Mouse (Mus musculus): ENCODE results near the gene Tnfsf15. TPM values are rescaled to one million over a fixed set of nuclear protein-coding genes. Genes with fewer than 3 reads are reported as not detected.

The Tnfsf15 gene
- total and polyA plus RNA-seq, 3 experiments: 63.3 to 127 (median 93.9) TPM

- TF ChIP-seq USF2 (conservative IDR thresholded peaks at IDR 0.05; ENCODE audit: low read depth, low read length) (no peak), ZKSCAN1 (IDR thresholded peaks at IDR 0.05; ENCODE audit: borderline replicate concordance, low read depth, low read length) (no peak), MXI1 (IDR thresholded peaks at IDR 0.05; ENCODE audit: low read depth, low read length) (no peak), JUND (conservative IDR thresholded peaks at IDR 0.05; ENCODE audit: low read depth, low read length) (no peak), ETS1 (conservative IDR thresholded peaks at IDR 0.05; ENCODE audit: low read depth, low read length) (no peak), CHD1 (IDR thresholded peaks at IDR 0.05; ENCODE audit: low read depth, low read length) (no peak), ZMIZ1 (IDR thresholded peaks at IDR 0.05; ENCODE audit: low read depth, low read length) (no peak), E2F4 (IDR thresholded peaks at IDR 0.05; ENCODE audit: insufficient replicate concordance, low read depth, low read length) (no peak), MAZ (IDR thresholded peaks at IDR 0.05; ENCODE audit: low read depth, low read length) (no peak), ZNF384 (IDR thresholded peaks at IDR 0.05; ENCODE audit: low read depth, low read length) (no peak), SIN3A (IDR thresholded peaks at IDR 0.05; ENCODE audit: low read length) (no peak), NELFE (IDR thresholded peaks at IDR 0.05; ENCODE audit: low read depth, low read length) (no peak)
- H3K4me2 ChIP-seq (ENCODE audit: insufficient read depth, low read depth, poor library complexity, severe bottlenecking): no peak overlapping the region
- no peak overlapping the region for H3K9ac ChIP-seq (ENCODE audit: insufficient read depth, low read depth)
- H3K9me3 ChIP-seq (replicated peaks; ENCODE audit: low read length): no peaks in the 10 kb centered on the region
- peak overlapping the region; percentile 9; the same call in 1 of the 2 replicates for H3K27ac ChIP-seq (ENCODE audit: insufficient read depth, low read depth)
- H3K79me2 ChIP-seq (replicated peaks; ENCODE audit: control insufficient read depth, extremely low read depth, insufficient read depth, poor library complexity, severe bottlenecking): peaks cover 18% of the 10 kb centered on the region
- in situ Hi-C loops (cut with MboI; ENCODE audit: low pct_ligation_motif_present, low pct_unique_long_range_greater_than_20kb, low sequenced_read_pairs): no loop called here
- dilution Hi-C loops (cut with MboI; ENCODE audit: extremely low pct_ligation_motif_present, extremely low pct_unique_long_range_greater_than_20kb, low sequenced_read_pairs): no loop called here
- no peak overlapping the region for H3K4me3 ChIP-seq (replicated peaks in 1 of 3; ENCODE audit: low read depth in 2 of 3, low read length in 2 of 3, poor library complexity in 1 of 3)
- H3K4me1 ChIP-seq (ENCODE audit: control insufficient read depth in 1 of 2, insufficient read depth in 2 of 2): peaks cover 20 to 71% of the 10 kb centered on the region in 2 experiments
- no peak for DNase-seq (ENCODE audit: extremely low read depth)
- no peaks in the 10 kb centered on the region for H3K27me3 ChIP-seq (replicated peaks)
- peaks cover 11 to 86% of the 10 kb centered on the region in 2 experiments for H3K36me3 ChIP-seq (replicated peaks in 1 of 2; ENCODE audit: control insufficient read depth in 1 of 2, insufficient read depth in 1 of 2, low read length in 1 of 2)
Observed at GRCm38 (mm10) chr4:63739524-63739923, 5.4 kb downstream of the Tnfsf15 start.

- no peak overlapping the region for H3K4me3 ChIP-seq (replicated peaks in 1 of 3; ENCODE audit: low read depth in 2 of 3, low read length in 2 of 3, poor library complexity in 1 of 3)
- no peak for DNase-seq (ENCODE audit: extremely low read depth)
- H3K4me2 ChIP-seq (ENCODE audit: insufficient read depth, low read depth, poor library complexity, severe bottlenecking): no peak overlapping the region
- TF ChIP-seq MYC (IDR thresholded peaks at IDR 0.05; ENCODE audit: low read depth, low read length) (no peak), TBP (conservative IDR thresholded peaks at IDR 0.05; ENCODE audit: low read depth, low read length) (no peak), IRF4 (IDR thresholded peaks at IDR 0.05; ENCODE audit: low read depth, low read length) (no peak), UBTF (IDR thresholded peaks at IDR 0.05; ENCODE audit: low read depth, low read length) (no peak), CHD1 (IDR thresholded peaks at IDR 0.05; ENCODE audit: low read depth, low read length) (no peak)
- peaks cover 14% of the 10 kb centered on the region for H3K79me2 ChIP-seq (replicated peaks; ENCODE audit: control insufficient read depth, extremely low read depth, insufficient read depth, poor library complexity, severe bottlenecking)
- H3K9me3 ChIP-seq (replicated peaks; ENCODE audit: low read length): no peaks in the 10 kb centered on the region
- no peak overlapping the region for H3K27ac ChIP-seq (ENCODE audit: insufficient read depth, low read depth)
- H3K36me3 ChIP-seq (replicated peaks in 1 of 2; ENCODE audit: control insufficient read depth in 1 of 2, insufficient read depth in 1 of 2, low read length in 1 of 2): peaks cover 16 to 95% of the 10 kb centered on the region in 2 experiments
- no peak overlapping the region for H3K9ac ChIP-seq (ENCODE audit: insufficient read depth, low read depth)
- H3K4me1 ChIP-seq (ENCODE audit: control insufficient read depth in 1 of 2, insufficient read depth in 2 of 2): peaks cover 20 to 76% of the 10 kb centered on the region in 2 experiments
- dilution Hi-C loops (cut with MboI; ENCODE audit: extremely low pct_ligation_motif_present, extremely low pct_unique_long_range_greater_than_20kb, low sequenced_read_pairs): no loop called here
- H3K27me3 ChIP-seq (replicated peaks): no peaks in the 10 kb centered on the region
- in situ Hi-C loops (cut with MboI; ENCODE audit: low pct_ligation_motif_present, low pct_unique_long_range_greater_than_20kb, low sequenced_read_pairs): no loop called here
Observed at GRCm38 (mm10) chr4:63738364-63738997, 6.4 kb downstream of the Tnfsf15 start.

Data from CH12.LX (cell line).